Mouse (Mus musculus): ENCODE data around the gene Calcoco1.
"Not testable (repeated sequence)": the region's sequence is repeated elsewhere in the genome, so short reads cannot be mapped to it uniquely, and the experiment has no call there.

The Calcoco1 gene

GRCm38 (mm10) chr15:102692321-102692804 lies 29.6 kb downstream of the Calcoco1 start:
- no peak for DNase-seq (ENCODE audit: low read depth, low spot score)

DNA sequence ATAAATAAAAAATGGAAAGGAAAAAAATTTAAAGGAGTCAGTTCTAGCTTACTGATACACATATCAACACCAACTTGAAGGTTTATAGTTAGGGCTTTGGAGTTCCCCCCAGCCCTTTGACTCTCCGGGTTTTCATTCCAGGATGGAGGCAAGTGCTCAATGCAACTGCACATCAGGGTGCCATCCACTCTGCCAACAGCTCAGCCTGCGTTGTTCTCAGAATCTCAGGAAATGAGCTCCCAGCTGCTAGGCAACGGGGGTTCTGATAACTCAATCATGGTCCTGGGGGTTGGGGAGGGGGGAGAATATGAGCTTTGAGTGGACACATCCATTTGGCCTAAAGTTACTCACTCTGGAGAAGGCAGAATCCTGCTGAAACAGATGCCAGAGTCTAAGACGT lies 36.2 kb downstream of the Calcoco1 start:
- DNase-seq (ENCODE audit: low read depth, low spot score), result no peak

GRCm38 (mm10) chr15:102683670-102684069 lies 38.3 kb downstream of the Calcoco1 start:
- DNase-seq (ENCODE audit: low read depth, low spot score), result peak; percentile 55

DNA sequence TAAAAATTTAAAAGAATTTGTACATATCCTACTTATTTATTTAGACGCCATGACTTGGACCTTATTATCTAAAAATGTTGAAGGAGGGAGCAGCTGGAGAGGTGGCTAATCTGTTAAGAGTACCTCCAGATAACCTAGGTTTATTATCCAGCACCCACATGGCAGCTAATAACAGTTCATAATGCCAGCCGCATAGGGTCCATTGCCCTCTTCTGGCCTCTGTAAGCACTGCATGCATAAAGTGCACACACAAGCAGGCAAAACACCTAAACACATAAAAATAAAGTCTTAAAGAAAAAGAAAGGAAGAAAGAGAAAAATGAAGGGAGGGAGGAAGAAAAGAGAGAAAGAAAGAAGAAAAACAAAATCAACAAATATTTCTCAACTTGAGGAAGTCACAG lies 45.6 kb downstream of the Calcoco1 start:
- DNase-seq (ENCODE audit: low read depth, low spot score), result peak; percentile 42

DNA sequence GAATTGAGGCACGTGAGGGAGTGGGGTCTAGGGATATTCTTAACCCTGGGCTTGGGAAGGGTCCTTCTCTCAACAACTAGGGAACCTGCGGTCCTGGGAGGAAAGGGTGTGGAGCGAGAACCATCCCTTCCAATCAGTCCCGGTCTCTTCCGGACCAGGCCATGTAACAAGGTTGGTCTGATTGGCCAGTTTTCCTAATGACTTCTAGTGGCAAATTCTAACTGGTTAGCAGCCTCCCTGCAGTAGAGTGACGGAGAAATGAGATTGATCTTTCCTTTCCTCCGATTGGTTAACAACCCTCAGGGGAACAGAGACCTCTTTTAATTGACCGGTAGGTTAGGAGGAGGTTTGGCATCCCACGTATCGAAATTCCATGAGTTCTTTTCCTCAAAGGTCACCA lies 48.4 kb downstream of the Calcoco1 start:
- peak; percentile 82 for DNase-seq (ENCODE audit: low read depth, low spot score)

- peak; percentile 72 for DNase-seq (ENCODE audit: low read depth, low spot score)
Measured at GRCm38 (mm10) chr15:102672215-102673071, 49.5 kb downstream of the Calcoco1 start, which contains the start of gene Atp5g2. Gene Atp5g2, minus strand, starts transcription at chr15:102672352.

GRCm38 (mm10) chr15:102671721-102672214 lies 50.2 kb downstream of the Calcoco1 start:
- peak; percentile 77 for DNase-seq (ENCODE audit: low read depth, low spot score)

DNA sequence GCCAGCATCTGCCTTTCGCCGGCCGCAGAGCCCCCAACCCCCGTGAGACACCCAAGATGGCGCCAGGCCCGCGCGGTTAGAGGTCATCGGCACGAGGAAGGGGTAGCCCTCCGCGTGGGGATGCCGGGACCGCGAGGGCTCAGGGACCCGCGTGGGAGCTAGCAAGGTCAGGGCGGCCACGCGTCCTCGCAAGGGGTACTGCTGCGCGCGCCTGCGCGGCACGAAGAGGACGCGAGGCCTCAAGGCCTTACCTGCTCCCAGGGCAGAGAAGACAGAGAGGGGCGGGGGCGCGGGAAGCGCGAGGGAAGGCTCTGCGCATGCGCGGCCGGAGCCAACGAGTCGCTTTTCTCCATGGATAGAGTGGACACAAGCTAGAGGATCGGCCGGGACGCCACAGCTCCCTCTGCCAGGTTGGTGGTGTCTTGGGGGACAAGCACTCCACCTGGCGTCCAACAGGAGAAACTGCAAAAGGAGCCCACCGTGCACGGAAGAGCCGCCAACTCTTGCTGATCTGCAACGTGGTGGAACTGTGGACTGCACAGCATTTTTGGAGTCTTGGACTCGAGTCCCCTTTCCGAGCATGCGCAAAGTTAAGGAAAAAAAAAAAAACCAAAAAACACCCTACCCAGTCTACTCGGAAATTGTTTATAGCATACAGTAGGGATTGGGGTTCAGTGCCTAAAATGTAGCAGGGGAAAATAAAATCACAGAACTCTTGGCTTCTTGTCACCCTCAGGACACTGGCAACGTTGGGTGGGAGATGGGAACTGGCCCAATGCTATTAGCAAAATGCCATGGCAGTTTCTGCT lies 51.0 kb downstream of the Calcoco1 start:
- peak; percentile 99 for DNase-seq (ENCODE audit: low read depth, low spot score)

GRCm38 (mm10) chr15:102670281-102670680 lies 51.7 kb downstream of the Calcoco1 start:
- peak; percentile 53 for DNase-seq (ENCODE audit: low read depth, low spot score)

DNA sequence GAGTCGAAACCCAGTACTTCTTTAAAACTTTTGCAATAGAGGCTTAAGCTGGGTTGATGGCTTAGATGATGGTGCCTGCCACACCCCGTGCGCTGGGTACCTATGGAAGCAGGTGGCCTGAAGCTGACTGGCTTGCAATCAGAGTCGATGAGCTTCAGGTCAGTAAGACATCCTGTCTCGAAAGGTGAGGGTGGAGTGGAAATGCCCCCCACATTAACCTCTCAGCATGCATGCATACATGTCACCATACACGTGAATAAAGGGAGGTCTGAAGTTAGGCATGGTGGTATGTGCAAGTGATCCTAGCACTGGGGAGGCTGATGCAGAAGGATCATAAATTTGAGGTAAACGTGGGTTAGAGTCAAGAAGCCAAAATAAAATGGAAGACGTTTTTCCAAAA lies 52.4 kb downstream of the Calcoco1 start:
- DNase-seq (ENCODE audit: low read depth, low spot score), result no peak

DNA sequence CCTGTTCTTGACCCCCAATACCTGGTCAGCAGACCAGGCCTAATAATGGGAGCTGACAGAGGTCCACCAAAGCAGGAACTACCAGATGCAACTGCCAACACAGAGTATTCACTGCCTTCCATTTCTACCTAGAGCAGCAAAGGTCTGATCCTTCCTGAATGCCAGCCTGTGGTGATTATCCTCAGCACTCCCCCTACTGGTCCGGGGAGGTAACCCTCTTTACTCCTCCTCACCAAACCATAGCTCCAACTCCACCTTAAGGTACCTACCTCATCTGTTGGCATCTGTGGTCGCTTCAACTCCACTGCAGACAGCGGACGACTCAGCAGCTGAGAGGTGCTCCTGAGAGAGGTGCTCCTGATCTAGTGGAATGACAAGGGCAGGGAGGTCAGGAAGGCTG lies 56.5 kb downstream of the Calcoco1 start:
- DNase-seq (ENCODE audit: low read depth, low spot score), result peak; percentile 92

GRCm38 (mm10) chr15:102663825-102664224 lies 58.2 kb downstream of the Calcoco1 start:
- DNase-seq (ENCODE audit: low read depth, low spot score), result no peak

- DNase-seq (ENCODE audit: low read depth, low spot score), result not testable (repeated sequence)
Measured at GRCm38 (mm10) chr15:102662601-102663000, 59.4 kb downstream of the Calcoco1 start.

- DNase-seq (ENCODE audit: low read depth, low spot score), result peak; percentile 50
Measured at GRCm38 (mm10) chr15:102657926-102658381, 64.0 kb downstream of the Calcoco1 start.
